Mouse (Mus musculus) limb, embryonic 12.5 days (tissue): ENCODE data around the gene Gm17455. TPM values are rescaled to one million over a fixed set of nuclear protein-coding genes. Genes with fewer than 3 reads are reported as not detected.

Experiments
- ATAC-seq: fragments of 200-750 bp; cut with Nextera tagmentation; 2 replicates; pipeline ENCODE4 v1.8.0; 2017; ENCODE audit warnings: low read depth, moderate TSS enrichment; ENCODE audit not compliant: insufficient number of reproducible peaks, insufficient read depth, low FRiP score, low TSS enrichment
- H3K27ac ChIP-seq: fragments of 300-500 bp; sonication (generic); 2 replicates; pipeline ENCODE4 v1.5.1; 2016; ENCODE audit warnings: mild to moderate bottlenecking, moderate library complexity
- H3K27me3 ChIP-seq: fragments of 300-500 bp; sonication (generic); 2 replicates; pipeline ENCODE4 v1.6.1; 2016; ENCODE audit warnings: mild to moderate bottlenecking, moderate library complexity
- H3K36me3 ChIP-seq: fragments of 300-500 bp; sonication (generic); 2 replicates; pipeline ENCODE4 v1.6.1; 2016; ENCODE audit warnings: mild to moderate bottlenecking, moderate library complexity
- H3K4me1 ChIP-seq: fragments of 300-500 bp; sonication (generic); replicated peaks from 2 replicates; pipeline ENCODE4 v1.6.1; 2016
- H3K4me2 ChIP-seq: fragments of 300-500 bp; sonication (generic); 2 replicates; pipeline ENCODE4 v1.6.1; 2016; ENCODE audit warnings: mild to moderate bottlenecking, moderate library complexity
- H3K4me3 ChIP-seq: fragments of 300-500 bp; sonication (generic); replicated peaks from 2 replicates; pipeline ENCODE4 v1.5.1; 2016; ENCODE audit warnings: mild to moderate bottlenecking
- H3K9ac ChIP-seq: fragments of 300-500 bp; sonication (generic); replicated peaks from 2 replicates; pipeline ENCODE4 v1.6.1; 2016; ENCODE audit warnings: mild to moderate bottlenecking, moderate library complexity
- H3K9me3 ChIP-seq: fragments of 300-500 bp; sonication (generic); 2 replicates; pipeline ENCODE4 v1.6.1; 2016; ENCODE audit warnings: mild to moderate bottlenecking, moderate library complexity
- WGBS: fragments of 180-500 bp; shearing (Covaris S2); methylation state at CpG from one replicate; pipeline ENCODE4 v1.1.7; 2016; 5-methylcytosine and 5-hydroxymethylcytosine counted together
- polyA plus RNA-seq: library from polyadenylated mRNA; unstranded; fragments of >200 nt; fragmentation: Nextera tagmentation; extraction: Ambion mirVana; gene quantifications from 2 replicates; pipeline ENCODE4 v1.2.1, GENCODE M21; 2016

Gm17455 gene
- polyA plus RNA-seq, result 1.6 and 1.8 TPM in 2 replicates

- 51% methylated on average over 7 of the region's 7 CpGs for WGBS
- Histone ChIP-seq H3K9ac (no peak within 1 kb of the TSS), H3K4me1 (peaks cover 19% of the 10 kb centered on the region), H3K27ac (peak within 1 kb of the TSS; percentile 37; the same call in 1 of the 2 replicates), H3K4me3 (no peak within 1 kb of the TSS), H3K27me3 (no peaks in the 10 kb centered on the region; the same call in 1 of the 2 replicates), H3K9me3 (no peaks in the 10 kb centered on the region), H3K4me2 (no peak within 1 kb of the TSS), H3K36me3 (no peaks in the 10 kb centered on the region)
- ATAC-seq, result no peak
Measured at GRCm38 (mm10) chr10:60399449-60399848, at the start of gene Gm17455. Gm17455 (plus strand) TSS chr10:60399726.

DNA sequence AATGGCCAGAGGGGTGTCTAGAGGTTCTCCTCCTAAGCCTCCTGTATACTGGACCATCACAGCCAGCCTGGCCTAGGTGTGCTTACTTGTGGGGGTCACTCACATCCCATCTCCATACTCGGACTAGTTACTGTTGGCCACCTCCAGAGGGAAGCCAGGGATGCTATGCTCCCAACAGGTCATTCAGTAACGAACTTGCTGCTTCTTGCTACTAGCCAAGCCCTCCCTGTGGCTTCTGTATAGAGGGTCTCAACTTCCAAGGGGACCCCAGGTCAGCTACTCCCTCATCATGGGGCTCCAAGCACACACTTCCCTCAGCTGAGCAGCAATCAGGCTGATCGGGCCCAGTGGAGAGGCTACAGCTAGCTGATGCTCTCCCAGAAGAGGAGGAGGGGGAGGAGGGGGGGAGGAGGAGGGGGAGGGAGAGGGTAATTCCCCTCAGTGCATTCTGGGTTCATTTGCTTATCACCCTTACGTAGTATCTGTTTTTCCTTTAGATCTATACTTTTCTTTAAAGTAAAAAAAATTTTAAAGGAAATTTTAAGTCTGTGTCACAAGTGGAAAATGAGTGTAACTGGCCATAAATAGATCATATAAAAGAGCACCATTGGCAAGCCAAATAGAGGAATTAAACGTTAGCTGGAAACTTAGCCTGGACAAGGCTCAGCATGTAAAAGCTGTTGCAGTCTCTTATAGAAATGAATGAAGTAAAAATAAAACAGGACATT, 49.3 kb upstream of the Gm17455 start:
- no peaks in the 10 kb centered on the region for H3K36me3 ChIP-seq
- H3K27me3 ChIP-seq, result peaks cover 26% of the 10 kb centered on the region
- H3K27ac ChIP-seq, result peak overlapping the region; percentile 50; the same call in 1 of the 2 replicates
- peak overlapping the region; percentile 26 for H3K4me2 ChIP-seq
- no peak for ATAC-seq
- 47% methylated on average over 5 of the region's 5 CpGs for WGBS
- no peak overlapping the region for H3K9ac ChIP-seq
- no peaks in the 10 kb centered on the region for H3K9me3 ChIP-seq
- H3K4me3 ChIP-seq, result no peak overlapping the region
- peaks cover 64% of the 10 kb centered on the region for H3K4me1 ChIP-seq

DNA sequence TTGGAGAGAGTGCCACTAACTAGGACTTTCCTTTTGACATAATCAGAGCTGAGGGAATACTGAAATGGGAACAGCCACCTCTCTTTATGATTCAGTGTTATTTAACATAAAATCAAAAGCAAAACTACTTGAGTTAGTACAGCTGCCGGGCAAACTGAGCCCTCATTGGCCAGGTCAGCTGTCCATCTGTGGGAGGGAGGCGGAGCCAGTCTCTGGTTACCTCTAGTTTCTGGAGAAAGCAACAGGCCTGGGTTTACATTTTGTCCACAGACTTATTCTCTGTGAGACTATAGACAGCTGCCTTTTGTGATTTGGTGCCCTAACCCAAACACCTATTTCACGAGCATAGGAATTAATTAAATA, 48.7 kb upstream of the Gm17455 start:
- WGBS, result 27% methylated on average over 3 of the region's 3 CpGs
- no peak overlapping the region for H3K9ac ChIP-seq
- H3K36me3 ChIP-seq, result no peaks in the 10 kb centered on the region
- no peaks in the 10 kb centered on the region for H3K9me3 ChIP-seq
- H3K4me1 ChIP-seq, result peaks cover 64% of the 10 kb centered on the region
- no peak overlapping the region for H3K4me3 ChIP-seq
- ATAC-seq, result peak; percentile 48
- peak overlapping the region; percentile 26 for H3K4me2 ChIP-seq
- peaks cover 26% of the 10 kb centered on the region for H3K27me3 ChIP-seq
- peak overlapping the region; percentile 86 for H3K27ac ChIP-seq

DNA sequence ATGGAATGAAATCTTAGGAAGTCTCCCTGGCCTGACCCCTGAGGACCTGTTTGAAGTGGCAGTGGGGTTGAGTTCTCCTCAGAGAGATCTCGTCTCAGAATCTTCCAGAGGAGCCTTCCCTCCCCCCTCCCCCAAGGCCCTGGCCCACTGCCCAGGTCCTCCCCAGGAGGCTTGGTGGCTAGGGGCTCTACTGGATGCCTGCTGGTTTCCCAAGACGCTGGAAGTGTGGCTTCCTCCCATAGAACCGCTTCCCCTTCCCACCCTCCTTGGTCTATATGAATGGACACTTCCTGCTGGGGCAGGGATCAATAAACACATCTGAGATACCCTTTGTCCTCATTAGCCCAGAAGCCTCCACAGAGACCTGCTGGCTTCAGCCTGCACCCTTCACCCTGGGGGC, 48.3 kb upstream of the Gm17455 start:
- H3K4me3 ChIP-seq, result no peak overlapping the region
- H3K9me3 ChIP-seq, result no peaks in the 10 kb centered on the region
- peaks cover 62% of the 10 kb centered on the region for H3K4me1 ChIP-seq
- 20% methylated on average over 3 of the region's 3 CpGs for WGBS
- H3K36me3 ChIP-seq, result no peaks in the 10 kb centered on the region
- H3K27ac ChIP-seq, result peak overlapping the region; percentile 86
- H3K4me2 ChIP-seq, result no peak overlapping the region
- no peak for ATAC-seq
- H3K27me3 ChIP-seq, result peaks cover 21% of the 10 kb centered on the region
- no peak overlapping the region; the same call in 1 of the 2 replicates for H3K9ac ChIP-seq

- H3K9ac ChIP-seq, result no peak overlapping the region
- no peaks in the 10 kb centered on the region for H3K36me3 ChIP-seq
- peak overlapping the region; percentile 86 for H3K27ac ChIP-seq
- WGBS, result 28% methylated on average over 7 of the region's 7 CpGs
- H3K4me3 ChIP-seq, result no peak overlapping the region
- H3K9me3 ChIP-seq, result no peaks in the 10 kb centered on the region
- no peak overlapping the region for H3K4me2 ChIP-seq
- peak; percentile 35; the same call in 1 of the 2 replicates for ATAC-seq
- H3K4me1 ChIP-seq, result peaks cover 56% of the 10 kb centered on the region
- peaks cover 15% of the 10 kb centered on the region for H3K27me3 ChIP-seq
Measured at GRCm38 (mm10) chr10:60351761-60352455, 47.6 kb upstream of the Gm17455 start.

DNA sequence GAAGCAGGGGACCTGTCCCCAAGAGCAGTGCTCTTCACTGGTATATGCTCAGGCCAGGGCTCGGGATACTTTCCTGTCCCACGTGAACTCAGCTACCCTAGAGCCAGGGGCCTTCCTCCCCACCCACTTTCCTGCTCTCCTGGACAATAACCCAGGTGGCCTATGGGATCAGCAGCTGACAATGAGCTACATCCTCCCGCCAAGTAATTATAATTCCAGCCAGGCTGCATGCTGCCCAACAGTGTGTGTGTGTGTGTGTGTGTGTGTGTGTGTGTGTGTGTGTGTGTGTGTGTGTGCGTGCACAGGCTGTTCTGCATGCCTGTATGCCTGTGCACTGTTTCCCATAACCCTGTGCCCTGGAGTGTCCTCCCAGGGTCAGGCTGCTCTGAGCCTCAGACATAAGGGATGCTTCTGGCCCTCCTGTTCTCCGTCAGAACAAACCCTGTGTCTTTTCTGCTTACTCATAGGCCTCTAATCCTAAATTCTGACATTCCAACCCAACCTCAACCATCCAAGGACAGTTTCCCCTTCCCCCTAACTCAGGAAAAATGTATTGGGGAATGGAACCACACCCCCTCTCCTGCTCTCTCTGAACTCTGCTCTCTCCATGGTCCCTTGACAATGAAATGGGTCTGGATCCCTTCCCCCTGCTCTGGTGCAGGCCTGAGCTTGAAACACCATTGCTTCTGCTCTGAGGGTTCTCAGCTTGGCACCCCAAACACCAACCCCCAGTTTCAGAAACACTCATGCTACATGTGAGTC, 46.1 kb upstream of the Gm17455 start:
- WGBS, result 67% methylated on average over 5 of the region's 5 CpGs
- H3K9me3 ChIP-seq, result no peaks in the 10 kb centered on the region
- H3K27ac ChIP-seq, result peak overlapping the region; percentile 62; the same call in 1 of the 2 replicates
- no peak overlapping the region for H3K9ac ChIP-seq
- no peak for ATAC-seq
- peaks cover under 1% of the 10 kb centered on the region; the same call in 1 of the 2 replicates for H3K27me3 ChIP-seq
- H3K4me2 ChIP-seq, result no peak overlapping the region
- no peaks in the 10 kb centered on the region for H3K36me3 ChIP-seq
- no peak overlapping the region for H3K4me3 ChIP-seq
- H3K4me1 ChIP-seq, result peaks cover 45% of the 10 kb centered on the region

GRCm38 (mm10) chr10:60354003-60354325, 45.6 kb upstream of the Gm17455 start:
- no peaks in the 10 kb centered on the region for H3K9me3 ChIP-seq
- H3K27me3 ChIP-seq, result no peaks in the 10 kb centered on the region
- no peaks in the 10 kb centered on the region for H3K36me3 ChIP-seq
- peak overlapping the region; percentile 62; the same call in 1 of the 2 replicates for H3K27ac ChIP-seq
- H3K4me3 ChIP-seq, result no peak overlapping the region
- H3K4me1 ChIP-seq, result peaks cover 43% of the 10 kb centered on the region
- H3K4me2 ChIP-seq, result no peak overlapping the region
- WGBS, result 91% methylated on average over 4 of the region's 4 CpGs
- no peak overlapping the region for H3K9ac ChIP-seq
- no peak for ATAC-seq

- peak overlapping the region; percentile 59; the same call in 1 of the 2 replicates for H3K27ac ChIP-seq
- H3K4me3 ChIP-seq, result no peak overlapping the region
- no peaks in the 10 kb centered on the region for H3K27me3 ChIP-seq
- 67% methylated on average over 11 of the region's 11 CpGs for WGBS
- no peak overlapping the region for H3K4me2 ChIP-seq
- H3K9ac ChIP-seq, result no peak overlapping the region
- no peak for ATAC-seq
- H3K4me1 ChIP-seq, result peaks cover 33% of the 10 kb centered on the region
- no peaks in the 10 kb centered on the region for H3K9me3 ChIP-seq
- no peaks in the 10 kb centered on the region for H3K36me3 ChIP-seq
Measured at GRCm38 (mm10) chr10:60354881-60355677, 44.4 kb upstream of the Gm17455 start.

DNA sequence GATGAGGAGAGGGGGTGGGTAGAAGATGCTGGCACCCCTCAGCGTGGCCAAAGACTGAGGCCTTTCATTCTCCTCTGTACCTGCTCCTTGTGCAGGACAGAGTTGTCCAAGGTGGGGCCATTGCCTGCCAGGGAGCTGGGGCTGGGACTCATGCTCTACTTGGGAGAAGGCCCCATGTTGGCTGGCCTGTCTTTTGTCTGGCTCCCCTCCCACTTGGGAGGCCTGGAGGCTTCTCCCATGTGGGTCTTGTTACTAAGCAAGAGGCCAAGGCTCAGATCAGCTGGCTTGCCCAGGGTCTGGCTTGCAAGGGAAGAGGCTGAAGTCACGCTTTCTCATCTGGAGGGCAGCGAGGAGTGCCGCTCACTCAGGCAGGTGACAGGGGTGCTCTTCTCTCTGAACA, 42.1 kb upstream of the Gm17455 start:
- H3K9ac ChIP-seq, result no peak overlapping the region
- H3K4me1 ChIP-seq, result peaks cover 28% of the 10 kb centered on the region
- no peak overlapping the region for H3K4me2 ChIP-seq
- 78% methylated on average over 4 of the region's 4 CpGs for WGBS
- H3K9me3 ChIP-seq, result no peaks in the 10 kb centered on the region
- H3K27ac ChIP-seq, result no peak overlapping the region
- no peaks in the 10 kb centered on the region for H3K27me3 ChIP-seq
- ATAC-seq, result no peak
- H3K36me3 ChIP-seq, result no peaks in the 10 kb centered on the region
- H3K4me3 ChIP-seq, result no peak overlapping the region

GRCm38 (mm10) chr10:60357901-60358300, 41.6 kb upstream of the Gm17455 start:
- ATAC-seq, result no peak
- no peaks in the 10 kb centered on the region for H3K9me3 ChIP-seq
- 94% methylated on average over 14 of the region's 14 CpGs for WGBS

More at GRCm38 (mm10) chr10:60357901-60358300, 41.6 kb upstream of the Gm17455 start:
- Histone ChIP-seq H3K27me3 (no peaks in the 10 kb centered on the region), H3K36me3 (no peaks in the 10 kb centered on the region), H3K4me2 (no peak overlapping the region), H3K4me3 (no peak overlapping the region), H3K4me1 (peaks cover 33% of the 10 kb centered on the region), H3K27ac (no peak overlapping the region), H3K9ac (no peak overlapping the region)
